Mouse (Mus musculus) olfactory bulb, adult 2 months (tissue): ENCODE results near the gene Abca13.

Source experiments
- CTCF ChIP-seq: fragments of 200-500 bp; IDR thresholded peaks from 2 replicates; pipeline ENCODE4 v1.5.1; 2012; ENCODE audit warnings: low read depth, mild to moderate bottlenecking, low read length, moderate library complexity; ENCODE audit not compliant: insufficient read depth
- POLR2A ChIP-seq: fragments of 200-500 bp; IDR thresholded peaks from 2 replicates; pipeline ENCODE4 v1.6.1; 2012; ENCODE audit warnings: mild to moderate bottlenecking, low read depth, low read length, moderate library complexity; ENCODE audit not compliant: insufficient read depth

DNA sequence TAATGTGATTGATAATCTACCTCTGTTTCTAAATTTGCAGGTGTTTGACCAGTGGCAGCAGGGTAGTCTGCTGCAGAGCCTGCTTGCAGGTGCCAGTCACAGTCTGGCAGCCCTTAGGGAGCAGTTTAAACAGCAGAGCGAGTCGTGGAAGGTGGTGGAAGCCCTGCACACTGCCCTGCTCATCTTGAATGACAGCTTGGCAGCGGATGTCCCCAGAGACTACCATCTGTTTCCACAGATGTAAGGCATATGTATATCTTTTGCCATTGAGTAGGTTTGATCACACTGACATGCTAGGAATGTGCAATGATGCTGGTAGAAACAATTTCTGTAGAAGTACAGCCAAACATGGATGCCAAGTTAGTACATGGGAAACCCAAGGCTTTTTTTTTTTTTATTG is 77.3 kb downstream of the Abca13 start:
- no peak for TF ChIP-seq CTCF
- TF ChIP-seq POLR2A: no peak
